11 mouse cellular contexts compared by ENCODE assay signal in the genomic region with DNA sequence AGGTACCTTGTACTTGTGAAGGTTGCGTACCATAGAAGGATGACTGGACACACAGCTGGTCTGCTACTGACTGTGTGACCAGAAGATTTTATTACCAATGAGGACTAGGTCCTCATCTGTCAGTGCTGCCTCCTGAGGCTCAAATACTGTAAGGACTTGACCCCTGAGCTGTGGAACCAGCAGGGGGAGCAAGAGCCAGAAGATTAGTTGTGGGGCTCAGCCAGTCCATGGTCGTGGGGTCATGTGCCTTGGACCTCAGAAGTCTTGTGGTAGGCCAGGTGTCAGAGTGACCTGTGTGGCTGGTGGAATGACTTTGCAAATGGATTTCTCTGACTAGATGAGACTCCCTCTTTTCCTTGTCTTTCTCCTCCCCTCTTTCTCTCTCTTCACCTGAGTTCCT. TPM values are rescaled to one million over a fixed set of nuclear protein-coding genes. Genes with fewer than 3 reads are reported as not detected.
DNase-seq lines count a peak whose midpoint lies in the region; ATAC-seq lines count a peak whose summit lies in the region.
"Had no signal": no experiment of that assay in that cellular context is flagged by ENCODE, and none has a peak within 500 bp of the region (broad histone marks: within the 10 kb centered on the region; RNA-seq: fewer than 3 reads in every experiment).

No protein-coding gene starts in this region.

- H3K27ac ChIP-seq in forebrain, embryonic 12.5 days: no peak overlapping the region
- H3K27ac ChIP-seq: macrophage; stomach, embryonic 15.5 days had no signal

- no peaks in the 10 kb centered on the region for H3K4me1 ChIP-seq in forebrain, embryonic 12.5 days
- H3K4me1 ChIP-seq: stomach, embryonic 15.5 days had no signal

- intact Hi-C loops in gastrocnemius, postnatal 36 days (cut with DNase I): loop anchor here (5.0 kb wide), 1 partner anchor 124 kb away; no protein-coding TSS in a partner anchor
- intact Hi-C loops in heart, postnatal 10 days (cut with DNase I): loop anchor here (5.0 kb wide), 2 partner anchors 54 to 84 kb away; partner anchors contain the start of gene Prune2
- intact Hi-C loops in left cerebral cortex, postnatal 25 days (cut with DNase I): no loop called here

- no peaks in the 10 kb centered on the region for H3K27me3 ChIP-seq in forebrain, embryonic 12.5 days
- H3K27me3 ChIP-seq: stomach, embryonic 15.5 days had no signal

- WGBS in forebrain, embryonic 12.5 days: 69% methylated on average over 2 of the region's 2 CpGs

- ATAC-seq in forebrain, embryonic 12.5 days (ENCODE audit: low FRiP score): no peak

- no peaks in the 10 kb centered on the region for H3K36me3 ChIP-seq in forebrain, embryonic 12.5 days (replicated peaks)
- H3K36me3 ChIP-seq: stomach, embryonic 15.5 days had no signal

- DNase-seq in gastrocnemius, adult 18-20 months (ENCODE audit: low spot score): peak; percentile 13
- DNase-seq in gastrocnemius, postnatal 36 days: no peak
- peak; percentile 28 for DNase-seq in retina, embryonic 14.5 days (ENCODE audit: low spot score)
- DNase-seq in retina, postnatal 1 day: no peak
- DNase-seq in heart, postnatal 10 days: peak; percentile 10 to 29
- DNase-seq in ovary, postnatal 14 days (ENCODE audit: low spot score): peak; percentile 10
- DNase-seq in left cerebral cortex, postnatal 25 days (ENCODE audit: low spot score in 2 of 2): no peak

- no peak overlapping the region for H3K4me2 ChIP-seq in forebrain, embryonic 12.5 days
- H3K4me2 ChIP-seq: stomach, embryonic 15.5 days had no signal

- no peak overlapping the region for H3K4me3 ChIP-seq in forebrain, embryonic 12.5 days (replicated peaks)
- H3K4me3 ChIP-seq: stomach, embryonic 15.5 days had no signal

- H3K9me3 ChIP-seq in forebrain, embryonic 12.5 days: no peaks in the 10 kb centered on the region
- H3K9me3 ChIP-seq: stomach, embryonic 15.5 days had no signal

- H3K9ac ChIP-seq in forebrain, embryonic 12.5 days: no peak overlapping the region
- H3K9ac ChIP-seq: stomach, embryonic 15.5 days had no signal

RNA-seq across cellular contexts. Expression of gene Foxb2, which starts 29.5 kb away (rescaled TPM):
- not detected for total RNA-seq in gastrocnemius, adult 18-20 months (2021)
- total RNA-seq in gastrocnemius, postnatal 36 days (2021): not detected
- total RNA-seq in heart, postnatal 10 days (2021): not detected
- 0.66 and 0.74 TPM in 2 replicates for polyA plus RNA-seq in forebrain, embryonic 12.5 days (2016; fragmentation: Nextera tagmentation; extraction: Ambion mirVana)
- not detected for total RNA-seq in left cerebral cortex, postnatal 25 days (2021)
- polyA plus RNA-seq: frontal cortex, adult 2 months; stomach, embryonic 15.5 days had no signal

RNA-seq across cellular contexts. Expression of gene Prune2, which starts 52.8 kb away (rescaled TPM):
- 10 to 100 TPM; 10.5 to 13.5 TPM for total RNA-seq in gastrocnemius, adult 18-20 months (2021)
- 1 to 10 TPM; 4.7 to 6.7 TPM for total RNA-seq in gastrocnemius, postnatal 36 days (2021)
- 10 to 100 TPM; 16.2 to 17.4 TPM for total RNA-seq in heart, postnatal 10 days (2021)
- polyA plus RNA-seq in forebrain, embryonic 12.5 days (2016; fragmentation: Nextera tagmentation; extraction: Ambion mirVana): 1.5 and 2.8 TPM in 2 replicates
- 10 to 100 TPM; 64.5 to 66.3 TPM for total RNA-seq in left cerebral cortex, postnatal 25 days (2021)

Comparison
In these comparisons a context has a peak if more than half of its experiments do, and no peak if none do; other contexts are left out.
1. DNase-seq: peak in gastrocnemius, adult 18-20 months (single experiment), retina, embryonic 14.5 days (single experiment), heart, postnatal 10 days (2 of 2) and ovary, postnatal 14 days (single experiment); none in gastrocnemius, postnatal 36 days (0 of 2), retina, postnatal 1 day (single experiment) and left cerebral cortex, postnatal 25 days (0 of 2).